Mouse (Mus musculus) thymus, adult 2 months (tissue): ENCODE measurements around the gene Zc3h6.

Experiments used
- CTCF ChIP-seq: fragments of 200-500 bp; IDR thresholded peaks from 2 replicates; pipeline ENCODE4 v1.5.1; 2012; ENCODE audit warnings: mild to moderate bottlenecking, control low read depth, low read length, moderate library complexity, borderline replicate concordance; ENCODE audit not compliant: control insufficient read depth, poor library complexity, insufficient read depth; ENCODE audit errors: extremely low read depth
- POLR2A ChIP-seq: fragments of 200-500 bp; IDR thresholded peaks from 2 replicates; pipeline ENCODE4 v1.6.1; 2012; ENCODE audit warnings: mild to moderate bottlenecking, low read length, control low read depth, moderate library complexity; ENCODE audit not compliant: control insufficient read depth, poor library complexity, insufficient read depth; ENCODE audit errors: extremely low read depth

DNA sequence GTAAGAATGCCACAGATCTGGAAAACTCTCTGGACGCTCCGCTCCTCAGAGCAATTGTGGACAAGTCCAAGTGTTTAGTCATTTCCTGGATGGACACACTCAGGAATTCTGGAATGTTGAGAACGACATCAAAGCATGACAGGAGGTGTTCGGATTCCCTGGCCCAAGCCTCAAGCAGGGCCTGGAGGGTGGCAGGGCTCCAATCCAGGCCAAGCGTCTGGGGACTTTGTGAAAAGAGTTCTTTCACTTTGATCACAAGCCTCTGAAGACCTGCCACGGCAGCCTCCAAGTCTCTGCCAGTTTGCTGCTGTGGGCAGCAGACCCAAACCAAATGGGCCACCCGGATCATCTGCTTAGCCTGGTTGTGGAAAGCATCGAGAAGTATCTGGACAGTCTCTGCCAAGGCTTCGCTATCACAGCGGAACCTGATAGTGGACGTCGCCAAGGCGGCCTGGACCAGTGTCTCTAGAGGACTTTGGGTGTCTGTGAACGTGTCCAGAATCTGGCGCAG is 71.3 kb downstream of the Zc3h6 start:
- TF ChIP-seq CTCF (no peak), POLR2A (no peak)
